Mouse (Mus musculus) stomach, embryonic 16.5 days (tissue): Measurements from ENCODE around the gene Fdxr. TPM values are rescaled to one million over a fixed set of nuclear protein-coding genes. Genes with fewer than 3 reads are reported as not detected.

Source experiments
- ATAC-seq: fragments of 200-750 bp; cut with Nextera tagmentation; 2 replicates; pipeline ENCODE4 v1.8.0; 2017; ENCODE audit warnings: moderate number of reproducible peaks, moderate TSS enrichment; ENCODE audit not compliant: insufficient read depth, low FRiP score
- H3K27ac ChIP-seq: fragments of 300-500 bp; sonication (generic); 2 replicates; pipeline ENCODE4 v1.5.1; 2014; ENCODE audit warnings: low read length
- H3K27me3 ChIP-seq: fragments of 300-500 bp; sonication (generic); 2 replicates; pipeline ENCODE4 v1.6.1; 2014; ENCODE audit warnings: low read length, control low read depth, mixed read lengths; ENCODE audit not compliant: control insufficient read depth, insufficient read depth
- H3K36me3 ChIP-seq: fragments of 300-500 bp; sonication (generic); 2 replicates; pipeline ENCODE4 v1.6.1; 2014; ENCODE audit warnings: low read length; ENCODE audit not compliant: control insufficient read depth, insufficient read depth
- H3K4me1 ChIP-seq: fragments of 300-500 bp; sonication (generic); 2 replicates; pipeline ENCODE4 v1.6.1; 2014; ENCODE audit warnings: low read length, control low read depth, mixed read lengths; ENCODE audit not compliant: control insufficient read depth, insufficient read depth
- H3K4me2 ChIP-seq: fragments of 300-500 bp; sonication (generic); 2 replicates; pipeline ENCODE4 v1.6.1; 2014; ENCODE audit warnings: low read depth, low read length, mixed read lengths
- H3K4me3 ChIP-seq: fragments of 300-500 bp; sonication (generic); replicated peaks from 2 replicates; pipeline ENCODE4 v1.5.1; 2014; ENCODE audit warnings: mild to moderate bottlenecking, low read length
- H3K9ac ChIP-seq: fragments of 300-500 bp; sonication (generic); 2 replicates; pipeline ENCODE4 v1.6.1; 2014; ENCODE audit warnings: low read length
- H3K9me3 ChIP-seq: fragments of 300-500 bp; sonication (generic); replicated peaks from 2 replicates; pipeline ENCODE4 v1.6.1; 2016; ENCODE audit warnings: low read length, control low read depth; ENCODE audit not compliant: control insufficient read depth
- WGBS: fragments of 180-500 bp; shearing (Covaris S2); extraction: QIAGEN DNeasy Blood & Tissue Kit; methylation state at CpG from one replicate; pipeline ENCODE4 v1.1.7; 2014; 5-methylcytosine and 5-hydroxymethylcytosine counted together
- polyA plus RNA-seq: library from polyadenylated mRNA; unstranded; fragments of >200 nt; fragmentation: Nextera tagmentation; extraction: Ambion mirVana; gene quantifications from 2 replicates; pipeline ENCODE4 v1.2.1, GENCODE M21; 2015

Fdxr gene
- polyA plus RNA-seq: 15.4 and 15.9 TPM in 2 replicates

DNA sequence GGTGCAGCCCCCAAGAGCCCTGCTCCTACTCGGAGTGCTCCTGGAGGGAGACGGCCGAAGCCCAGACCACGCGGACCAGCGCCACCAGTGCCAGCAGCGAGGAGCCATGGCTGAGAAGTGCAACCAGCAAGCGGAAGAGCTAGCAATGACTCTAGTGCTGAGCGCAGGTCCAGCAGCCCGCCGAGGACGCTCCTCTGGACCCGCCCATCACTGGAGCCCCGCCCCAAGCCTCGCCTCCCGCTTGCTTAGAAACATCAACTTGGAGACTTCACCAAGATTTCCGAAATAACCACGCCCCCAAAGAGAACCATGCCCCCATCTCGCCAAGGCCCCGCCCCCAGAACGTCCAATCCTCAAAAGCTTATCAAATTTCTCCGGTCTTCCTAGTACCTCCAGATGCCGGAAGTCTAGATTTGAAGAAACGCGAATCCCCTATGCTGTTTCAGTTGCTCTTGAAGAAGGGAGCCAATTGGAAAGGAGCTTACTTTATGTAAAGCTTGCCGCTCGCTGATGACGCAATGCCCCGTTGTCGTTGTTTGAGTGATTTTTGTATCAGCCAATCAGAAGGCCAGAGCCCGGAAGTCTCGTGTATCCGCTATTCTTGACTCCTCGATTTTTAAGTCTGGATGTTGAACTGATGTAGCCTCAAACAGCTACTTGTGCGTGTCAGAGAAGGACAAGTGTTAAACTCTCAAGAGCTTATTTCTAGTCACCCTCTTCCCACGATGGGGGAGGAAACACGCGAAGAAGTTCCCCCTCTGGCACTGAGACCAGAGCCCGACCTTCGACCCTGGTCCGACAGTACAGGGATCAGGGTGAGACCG lies at the start of gene Fdxr:
TSS of gene Fdxr (minus strand) at position 271 of the 824 bp plus-strand sequence.
- Histone ChIP-seq H3K4me2 (peak within 1 kb of the TSS; percentile 85), H3K9ac (peak within 1 kb of the TSS; percentile 81), H3K4me1 (peaks cover 8% of the 10 kb centered on the region; the same call in 1 of the 2 replicates), H3K4me3 (peak within 1 kb of the TSS; percentile 48), H3K27me3 (no peaks in the 10 kb centered on the region), H3K9me3 (no peaks in the 10 kb centered on the region), H3K27ac (peak within 1 kb of the TSS; percentile 86), H3K36me3 (no peaks in the 10 kb centered on the region)
- WGBS: under 1% methylated on average over 42 of the region's 42 CpGs
- peak; percentile 96 for ATAC-seq

DNA sequence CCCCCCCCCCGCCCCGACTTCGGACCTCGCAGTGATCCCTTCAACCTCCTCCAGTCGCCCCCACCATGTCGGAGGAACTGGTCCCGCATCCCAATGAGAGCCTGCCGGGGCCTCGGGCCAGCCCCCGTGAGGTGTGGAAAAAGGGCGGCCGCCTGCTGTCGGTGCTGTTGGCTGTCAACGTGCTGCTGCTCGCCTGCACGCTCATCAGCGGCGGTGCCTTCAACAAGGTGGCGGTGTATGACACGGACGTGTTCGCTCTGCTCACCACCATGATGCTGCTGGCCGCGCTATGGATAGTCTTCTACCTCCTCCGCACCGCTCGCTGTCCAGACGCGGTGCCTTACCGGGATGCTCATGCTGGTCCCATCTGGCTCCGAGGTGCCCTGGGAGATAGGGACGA lies 46.5 kb upstream of the Fdxr start:
- H3K4me2 ChIP-seq: no peak overlapping the region
- no peaks in the 10 kb centered on the region for H3K4me1 ChIP-seq
- no peaks in the 10 kb centered on the region for H3K36me3 ChIP-seq
- no peak overlapping the region for H3K4me3 ChIP-seq
- no peak overlapping the region for H3K9ac ChIP-seq
- no peaks in the 10 kb centered on the region for H3K9me3 ChIP-seq
- H3K27ac ChIP-seq: no peak overlapping the region
- no peak for ATAC-seq
- 12% methylated on average over 32 of the region's 32 CpGs for WGBS
- peaks cover 61% of the 10 kb centered on the region for H3K27me3 ChIP-seq

DNA sequence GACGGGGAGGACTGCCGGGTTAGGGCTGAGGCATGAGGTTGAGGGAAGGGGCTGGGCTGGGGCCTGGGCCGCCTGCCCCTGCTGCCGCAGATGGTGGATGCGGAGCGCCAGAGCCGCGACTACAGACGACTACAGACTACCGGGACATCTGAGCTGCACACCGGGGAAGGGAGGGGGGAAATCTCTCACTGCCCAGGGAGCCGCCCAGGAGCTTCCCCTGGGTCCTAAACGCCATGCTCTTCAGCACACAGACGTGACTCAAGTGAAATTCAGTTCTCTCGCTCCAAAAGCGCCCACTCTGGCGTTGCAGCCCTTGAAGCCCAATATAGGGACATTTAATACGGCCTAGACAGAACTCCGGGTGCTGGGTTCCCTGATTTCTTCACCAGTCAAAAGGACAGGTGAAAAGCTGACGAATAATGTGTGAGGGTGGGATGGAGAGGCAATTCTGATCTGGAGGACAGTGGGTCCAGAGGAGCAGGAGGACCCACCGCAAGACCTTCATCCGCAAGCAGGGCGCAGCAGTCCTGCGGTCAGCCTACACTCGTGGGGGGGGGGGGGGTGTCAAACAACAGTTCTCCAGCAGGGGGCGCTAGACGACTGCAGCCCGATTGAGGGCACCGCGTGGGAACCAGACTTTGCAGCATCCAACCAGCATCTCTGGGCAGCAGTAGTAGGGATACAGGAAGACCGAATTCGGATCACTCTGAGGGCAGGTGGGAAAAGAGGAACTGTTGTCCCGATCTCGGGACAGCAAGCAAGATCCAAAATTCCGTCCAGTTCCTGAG lies 45.2 kb upstream of the Fdxr start, which contains the start of gene Ush1g:
TSS of gene Ush1g (minus strand) at position 136 of the 788 bp plus-strand sequence.
- Histone ChIP-seq H3K4me2 (peak within 1 kb of the TSS; percentile 21; the same call in 1 of the 2 replicates), H3K27me3 (peaks cover 74% of the 10 kb centered on the region), H3K4me1 (no peaks in the 10 kb centered on the region), H3K9me3 (no peaks in the 10 kb centered on the region), H3K36me3 (no peaks in the 10 kb centered on the region), H3K9ac (0 out of 2 replicates have a peak within 1 kb of the TSS, but pooled peaks have one; percentile 7), H3K4me3 (peak within 1 kb of the TSS; percentile 22), H3K27ac (no peak within 1 kb of the TSS)
- 0 out of 2 replicates have a peak, but pooled peaks have one; percentile 9 for ATAC-seq
- WGBS: 4% methylated on average over 35 of the region's 35 CpGs

DNA sequence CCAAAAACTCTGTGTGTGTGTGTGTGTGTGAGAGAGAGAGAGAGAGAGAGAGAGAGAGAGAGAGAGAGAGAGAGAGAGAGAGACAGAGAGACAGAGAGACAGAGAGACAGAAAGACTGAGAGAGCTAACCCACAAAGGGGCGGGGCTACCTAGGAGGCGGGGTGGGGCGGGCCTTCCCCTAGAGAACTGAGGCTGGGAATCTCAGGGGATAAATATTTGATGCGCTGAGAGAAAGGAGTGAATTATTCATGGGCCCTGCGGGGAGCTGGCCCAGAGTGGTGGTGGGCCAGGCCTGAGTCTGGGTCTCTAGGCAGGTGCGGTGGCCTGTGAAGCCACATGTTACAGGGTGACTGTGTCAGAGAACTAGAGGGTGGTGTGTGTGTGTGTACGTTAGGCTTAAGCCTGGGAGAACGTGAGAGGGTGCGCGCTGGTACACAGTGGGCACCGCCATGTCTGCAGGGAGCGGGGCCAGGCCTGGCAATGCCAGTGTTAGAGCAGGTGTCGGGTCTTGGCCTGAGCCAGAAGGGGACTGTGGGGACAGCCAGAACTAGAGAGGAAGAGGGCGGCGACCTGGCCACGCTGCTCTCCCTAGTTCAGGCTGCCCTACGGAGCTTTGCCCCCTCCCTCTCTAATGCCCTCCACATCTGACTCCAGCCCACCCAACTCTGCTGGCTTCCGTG lies 43.0 kb upstream of the Fdxr start:
- no peak overlapping the region for H3K9ac ChIP-seq
- no peaks in the 10 kb centered on the region for H3K36me3 ChIP-seq
- no peaks in the 10 kb centered on the region for H3K9me3 ChIP-seq
- no peaks in the 10 kb centered on the region for H3K4me1 ChIP-seq
- H3K27ac ChIP-seq: no peak overlapping the region
- 10% methylated on average over 18 of the region's 18 CpGs for WGBS
- no peak overlapping the region for H3K4me2 ChIP-seq
- H3K4me3 ChIP-seq: no peak overlapping the region
- H3K27me3 ChIP-seq: peaks cover 96% of the 10 kb centered on the region
- no peak for ATAC-seq

DNA sequence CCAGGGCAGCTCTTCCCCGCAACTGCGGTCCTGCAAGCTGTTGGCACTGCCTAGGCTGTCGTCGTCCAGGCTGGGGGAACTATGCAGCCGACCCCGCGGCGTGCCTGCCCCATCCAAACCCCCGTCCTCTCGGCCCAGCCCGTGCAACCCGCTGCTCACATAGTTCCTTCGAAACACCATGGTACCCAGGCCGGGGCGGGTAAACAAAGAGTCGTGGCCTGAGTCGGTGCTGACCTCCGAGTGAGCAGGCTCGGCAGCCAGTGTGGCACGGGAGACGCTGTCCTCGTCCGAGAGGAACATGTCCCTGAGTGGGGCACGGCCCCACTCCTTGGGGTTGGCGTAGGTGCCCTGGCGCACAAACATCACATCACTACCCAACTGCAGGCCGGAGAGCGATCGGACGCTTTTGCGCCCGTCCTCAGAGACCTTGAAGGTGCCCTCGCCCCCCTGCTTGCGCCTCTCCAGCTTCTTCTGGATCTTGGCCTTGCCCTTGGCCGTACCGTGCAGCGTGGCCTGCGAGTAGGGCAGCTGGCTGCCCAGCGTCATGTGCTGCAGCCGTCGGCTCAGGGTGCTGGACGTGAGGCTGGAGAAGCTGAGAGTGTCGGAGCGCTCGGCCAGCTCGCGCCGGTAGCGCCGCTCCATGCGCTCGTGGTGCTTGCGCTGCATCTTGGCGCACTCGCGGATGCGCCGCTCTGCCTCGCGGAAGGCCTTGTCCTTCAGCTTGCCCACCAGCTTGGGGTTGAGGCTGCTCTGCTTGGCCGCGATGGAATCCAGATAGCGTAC lies 41.6 kb upstream of the Fdxr start:
- WGBS: 6% methylated on average over 63 of the region's 63 CpGs
- Histone ChIP-seq H3K27me3 (peaks cover 85% of the 10 kb centered on the region), H3K36me3 (no peaks in the 10 kb centered on the region), H3K4me3 (no peak overlapping the region), H3K4me2 (no peak overlapping the region), H3K27ac (no peak overlapping the region), H3K9me3 (no peaks in the 10 kb centered on the region), H3K4me1 (no peaks in the 10 kb centered on the region), H3K9ac (no peak overlapping the region)
- ATAC-seq: no peak

DNA sequence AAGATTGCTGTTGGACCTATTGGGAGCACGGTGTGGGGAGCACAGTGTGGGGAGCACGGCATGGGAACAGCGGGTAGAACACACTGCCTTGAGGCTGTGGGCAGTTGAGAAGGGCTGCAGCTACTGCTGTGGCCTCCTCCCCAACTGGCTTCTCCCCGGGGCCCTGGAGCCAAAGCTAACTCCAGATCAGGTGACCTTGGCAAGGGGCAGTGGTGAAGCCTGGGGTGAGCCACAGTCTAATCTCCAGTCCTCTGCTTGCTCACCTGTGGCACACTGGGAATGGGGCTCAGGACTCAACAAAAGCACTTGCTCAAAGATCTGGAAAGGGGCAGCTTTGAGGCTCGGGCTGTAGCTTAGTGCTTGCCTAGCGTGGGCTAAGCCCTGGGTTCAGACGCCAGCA lies 40.4 kb upstream of the Fdxr start:
- H3K27ac ChIP-seq: no peak overlapping the region
- peaks cover 74% of the 10 kb centered on the region for H3K27me3 ChIP-seq
- no peak overlapping the region for H3K9ac ChIP-seq
- 63% methylated on average over 7 of the region's 7 CpGs for WGBS
- no peaks in the 10 kb centered on the region for H3K36me3 ChIP-seq
- H3K4me3 ChIP-seq: no peak overlapping the region
- no peaks in the 10 kb centered on the region for H3K4me1 ChIP-seq
- H3K9me3 ChIP-seq: no peaks in the 10 kb centered on the region
- no peak for ATAC-seq
- no peak overlapping the region for H3K4me2 ChIP-seq

DNA sequence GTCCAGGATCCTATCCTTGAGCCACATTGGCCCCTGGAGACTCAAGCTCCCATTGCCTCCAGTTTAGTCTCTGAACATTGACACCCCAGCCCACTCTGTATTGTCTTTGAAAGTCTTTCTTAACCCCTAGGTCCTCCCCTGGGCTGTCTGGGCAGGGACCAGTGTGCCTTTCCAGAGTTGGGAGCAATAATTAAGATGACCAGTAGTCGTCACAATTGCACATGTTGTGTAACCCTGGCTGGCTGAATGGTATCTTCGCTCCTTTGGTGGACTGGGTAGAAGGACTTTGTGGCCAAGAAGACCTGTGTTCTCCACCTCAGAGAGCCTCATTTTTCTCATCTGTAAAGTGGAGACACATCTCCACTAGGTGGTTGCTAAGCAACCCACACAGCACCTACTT lies 37.4 kb upstream of the Fdxr start:
- H3K9ac ChIP-seq: no peak overlapping the region
- no peak overlapping the region for H3K4me2 ChIP-seq
- WGBS: 49% methylated on average over 2 of the region's 2 CpGs
- peaks cover 44% of the 10 kb centered on the region for H3K27me3 ChIP-seq
- ATAC-seq: no peak
- no peaks in the 10 kb centered on the region for H3K36me3 ChIP-seq
- H3K27ac ChIP-seq: no peak overlapping the region
- H3K9me3 ChIP-seq: no peaks in the 10 kb centered on the region
- H3K4me3 ChIP-seq: no peak overlapping the region
- H3K4me1 ChIP-seq: no peaks in the 10 kb centered on the region

DNA sequence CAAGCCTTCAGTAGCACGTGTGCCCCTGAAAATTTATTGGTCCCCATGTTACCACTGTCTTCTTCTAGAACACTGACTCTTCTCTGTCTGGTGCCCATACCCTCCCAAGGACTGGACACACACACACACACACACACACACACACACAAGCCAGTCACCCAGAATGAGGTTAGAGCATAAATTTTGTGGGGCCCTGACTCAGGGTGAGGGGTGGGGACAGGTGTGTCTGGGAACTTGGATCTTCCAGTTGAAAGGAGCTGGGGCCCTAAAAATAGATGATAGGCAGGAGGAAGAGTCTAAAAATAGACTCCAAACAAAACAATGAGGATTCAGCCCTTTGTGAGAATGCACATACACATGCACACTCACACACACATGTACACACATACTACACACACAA lies 31.9 kb upstream of the Fdxr start:
- Histone ChIP-seq H3K36me3 (no peaks in the 10 kb centered on the region), H3K9ac (no peak overlapping the region), H3K4me2 (no peak overlapping the region), H3K27ac (no peak overlapping the region), H3K9me3 (no peaks in the 10 kb centered on the region), H3K4me3 (no peak overlapping the region), H3K4me1 (no peaks in the 10 kb centered on the region; the same call in 1 of the 2 replicates), H3K27me3 (no peaks in the 10 kb centered on the region)
- no peak for ATAC-seq
- WGBS: 58% methylated on average over 1 of the region's 1 CpGs
